Mouse (Mus musculus): ENCODE data around the gene Hacl1.

Hacl1 gene

DNA sequence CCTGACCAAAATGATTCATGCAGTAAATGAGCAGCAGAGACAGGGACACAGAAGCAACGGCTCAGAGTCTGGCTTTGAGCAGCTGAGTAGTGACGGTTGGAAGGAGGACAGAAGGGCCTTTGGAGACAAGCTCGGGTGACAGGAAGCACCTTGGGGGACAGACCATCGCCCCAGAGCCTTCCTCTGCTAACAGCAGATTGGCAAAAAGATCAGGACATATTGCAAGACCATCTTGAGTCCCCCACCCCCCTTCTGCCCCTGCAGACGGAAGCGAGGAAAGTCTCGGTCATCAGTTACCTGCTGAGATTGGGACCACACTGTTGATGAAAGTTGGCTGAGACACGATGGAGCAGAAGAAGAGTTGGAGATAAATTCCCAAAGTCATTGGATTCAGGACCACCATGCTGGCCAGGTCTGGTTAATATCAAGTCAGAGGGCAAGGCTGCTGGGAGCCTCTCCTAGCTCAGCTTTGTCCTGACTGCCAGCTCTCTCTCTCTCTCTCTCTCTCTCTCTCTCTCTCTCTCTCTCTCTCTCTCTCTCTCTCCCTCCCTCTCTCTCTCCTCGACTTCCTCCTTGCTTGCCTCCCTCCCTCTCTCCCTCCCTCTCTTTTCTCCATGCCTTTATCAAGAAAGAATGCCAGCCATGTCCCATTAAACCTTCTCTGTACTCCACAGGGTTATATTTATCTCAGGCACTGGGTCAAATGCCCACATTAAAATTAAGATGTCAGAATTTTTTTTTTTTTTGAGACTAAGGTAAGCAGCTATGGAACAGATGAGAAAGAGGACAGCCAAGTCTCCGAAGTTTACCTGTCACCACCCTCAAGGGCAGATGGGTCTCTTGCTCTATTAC lies 64.0 kb downstream of the Hacl1 start:
- no peak for DNase-seq (ENCODE audit: low spot score)

DNA sequence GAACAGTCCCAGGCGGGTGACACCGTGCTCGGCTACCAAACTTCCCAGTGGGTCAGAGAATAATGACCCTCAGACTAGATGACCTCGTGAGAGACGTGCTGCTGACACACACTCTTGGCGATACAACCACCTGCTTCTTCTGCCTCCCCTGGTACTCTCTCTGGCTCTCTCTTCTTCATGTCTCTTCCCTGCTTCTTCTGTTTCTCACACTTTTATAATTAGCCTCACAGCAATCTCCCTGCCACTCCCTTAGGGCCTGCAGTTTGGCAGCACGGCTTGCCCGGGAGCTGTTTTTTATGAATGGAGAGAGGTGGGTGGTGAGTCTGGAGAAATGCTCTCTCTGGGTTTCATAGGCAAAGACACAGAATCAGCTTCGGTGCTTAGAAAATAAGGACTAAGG lies 65.2 kb downstream of the Hacl1 start:
- DNase-seq (ENCODE audit: low spot score): no peak

DNA sequence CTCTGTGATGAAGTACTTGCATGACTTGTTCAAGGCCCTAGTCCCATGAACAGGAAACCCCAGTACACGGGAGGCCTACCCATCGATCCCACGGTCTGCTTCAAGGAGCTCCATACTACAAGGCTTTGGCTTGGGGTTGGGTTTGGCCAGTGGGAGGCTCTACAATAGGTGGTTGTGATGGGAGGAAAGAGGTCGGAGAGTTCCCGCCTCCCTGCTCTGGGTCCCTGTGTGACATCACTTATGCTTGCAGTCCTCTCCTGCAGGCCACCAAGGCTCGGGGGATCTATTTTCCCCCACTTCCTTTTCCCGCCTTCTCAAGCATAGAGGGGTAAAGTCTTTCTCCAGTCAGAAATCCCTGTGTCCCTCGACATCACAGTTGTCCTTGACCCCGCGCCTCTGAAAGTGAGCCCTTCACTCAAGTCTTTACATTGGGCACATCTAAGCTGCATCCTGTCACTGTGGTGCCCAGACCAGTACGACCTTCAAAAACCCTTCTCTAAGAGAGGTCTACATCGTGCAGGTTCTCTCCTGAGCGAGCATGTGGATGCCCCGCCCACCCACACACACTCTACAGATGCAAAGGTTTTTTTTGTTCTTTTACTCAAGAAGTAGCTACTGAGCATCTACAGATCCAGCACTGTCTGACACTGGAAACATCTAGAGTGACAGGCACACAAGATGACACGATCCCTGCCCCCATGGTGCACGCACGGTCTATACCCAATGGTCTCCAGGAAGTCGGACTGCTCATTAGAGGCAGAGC lies 66.0 kb downstream of the Hacl1 start:
- no peak for DNase-seq (ENCODE audit: low spot score)

DNA sequence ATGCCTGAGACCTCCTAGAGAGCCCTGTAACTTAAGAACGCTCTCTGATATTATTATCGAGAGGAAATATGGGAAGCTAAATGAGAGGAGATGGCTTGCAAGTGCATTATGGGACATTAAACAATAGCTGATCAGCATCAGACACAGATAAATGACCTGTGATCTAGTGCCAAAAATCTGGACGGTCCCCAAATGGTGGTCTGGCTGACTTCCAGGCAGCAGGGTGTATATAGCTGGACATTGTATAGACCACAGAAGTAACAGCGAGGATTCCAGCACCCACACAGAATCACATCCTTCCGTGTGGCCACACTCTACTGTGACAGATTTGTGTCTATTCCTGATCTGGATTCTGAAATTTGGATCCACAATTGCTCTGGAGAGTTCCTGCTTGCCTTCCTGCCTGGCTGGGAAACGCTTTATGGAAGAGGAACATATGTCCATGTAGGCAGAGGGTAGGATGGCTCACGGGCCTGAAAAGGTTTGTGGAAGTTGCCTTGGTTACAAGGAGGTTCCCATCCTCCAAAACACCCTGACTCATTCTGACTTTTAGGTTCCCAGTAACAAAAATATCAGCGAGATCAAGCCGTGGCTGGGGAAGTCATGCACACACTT lies 68.4 kb downstream of the Hacl1 start:
- no peak for DNase-seq (ENCODE audit: low spot score)

- DNase-seq (ENCODE audit: low spot score): no peak
Measured at GRCm38 (mm10) chr14:31571419-31571818, 69.7 kb downstream of the Hacl1 start.

GRCm38 (mm10) chr14:31570131-31570951 lies 70.7 kb downstream of the Hacl1 start:
- peak; percentile 28 for DNase-seq (ENCODE audit: low spot score)

- DNase-seq (ENCODE audit: low spot score): peak; percentile 12
Measured at GRCm38 (mm10) chr14:31569151-31569631, 71.9 kb downstream of the Hacl1 start.

DNA sequence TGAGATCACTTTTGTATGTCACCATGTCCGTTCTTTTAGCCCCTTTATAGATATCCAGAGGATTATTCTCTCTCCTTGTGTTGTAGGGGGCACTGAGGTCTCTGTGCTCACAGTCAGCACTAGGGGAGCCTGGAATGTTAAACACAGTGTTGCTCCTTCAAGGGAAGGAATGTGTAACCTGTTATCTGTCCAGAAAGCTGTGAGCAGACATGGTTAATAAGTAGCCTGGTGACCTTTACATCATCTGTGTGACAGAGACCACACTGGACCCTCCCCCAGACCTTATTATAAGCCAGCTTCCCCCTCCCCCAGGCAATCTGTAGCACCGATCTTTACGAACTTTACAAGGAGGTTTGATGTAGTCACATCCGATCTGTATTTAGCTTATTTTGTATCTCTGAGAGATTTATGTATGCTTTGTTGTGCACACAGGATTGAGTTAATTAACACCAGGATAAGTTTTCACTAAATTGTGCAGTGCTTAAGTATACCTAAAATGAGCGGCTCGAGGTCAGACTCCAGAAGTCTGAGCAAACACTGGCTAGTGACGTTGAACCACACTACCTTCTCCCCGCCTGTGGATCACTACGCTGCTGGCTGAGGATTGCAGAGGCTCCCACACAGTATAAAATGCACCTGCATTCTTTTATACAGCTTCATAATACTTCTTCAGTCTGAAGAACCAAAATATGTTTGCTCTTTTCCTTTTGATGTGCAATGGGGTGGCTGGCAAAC lies 75.4 kb downstream of the Hacl1 start:
- DNase-seq (ENCODE audit: low spot score): no peak

DNA sequence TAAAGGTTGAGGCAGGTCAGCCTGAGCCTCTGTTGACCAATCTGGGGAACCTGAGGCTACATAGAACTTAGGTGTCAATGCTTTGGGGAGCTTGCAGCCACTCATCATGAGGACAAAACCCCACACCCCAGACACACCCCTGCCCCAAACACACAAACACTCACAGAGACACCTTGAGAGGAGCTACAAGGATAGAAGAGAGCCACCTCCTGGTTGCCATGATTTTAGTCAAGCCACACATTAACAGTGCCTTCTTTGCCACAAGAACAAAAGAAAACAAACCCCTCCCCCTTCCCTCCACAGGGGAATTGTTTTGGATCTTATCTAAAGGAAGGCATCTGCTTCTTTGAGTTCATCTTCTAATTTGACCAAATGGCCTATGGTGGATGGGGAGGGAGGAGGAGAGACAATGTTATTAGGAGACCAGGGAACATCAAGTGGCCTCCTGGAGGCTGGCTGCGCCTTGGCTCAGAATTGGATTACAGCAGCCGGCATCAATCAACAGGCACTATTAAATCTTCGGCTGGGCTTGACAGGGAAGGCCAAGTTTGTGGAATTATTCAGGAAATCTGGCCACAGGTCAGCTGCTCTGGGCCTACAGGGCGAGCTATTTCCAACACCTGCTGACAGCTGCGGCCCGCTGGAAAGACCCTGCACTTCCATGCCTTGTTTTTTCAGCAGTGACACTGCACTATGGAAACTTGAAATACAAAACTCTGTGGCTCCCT lies 76.5 kb downstream of the Hacl1 start:
- no peak for DNase-seq (ENCODE audit: low spot score)

DNA sequence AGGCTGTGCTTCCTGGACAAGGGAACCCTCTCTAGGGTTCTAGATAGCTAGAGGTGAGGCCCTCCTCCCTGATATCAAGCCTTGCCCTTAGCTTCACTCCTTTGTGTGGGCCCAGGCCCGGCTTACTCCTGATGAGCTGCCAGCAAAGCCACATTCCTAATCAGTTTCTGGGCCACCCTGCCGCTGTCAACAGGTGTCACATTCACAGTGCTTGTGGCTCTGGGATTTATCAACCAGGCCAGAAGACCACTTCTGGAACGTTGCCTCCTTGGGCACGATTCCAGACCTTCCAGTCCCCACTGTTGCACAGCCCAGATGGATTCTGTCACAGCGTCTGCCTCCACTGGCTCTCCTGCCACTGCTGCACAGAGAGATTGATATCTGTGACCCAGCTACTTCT lies 80.2 kb downstream of the Hacl1 start:
- no peak for DNase-seq (ENCODE audit: low spot score)

- DNase-seq (ENCODE audit: low spot score): no peak
Measured at GRCm38 (mm10) chr14:31559216-31559615, 81.9 kb downstream of the Hacl1 start.

- no peak for DNase-seq (ENCODE audit: low spot score)
Measured at GRCm38 (mm10) chr14:31557784-31558183, 83.3 kb downstream of the Hacl1 start.

DNA sequence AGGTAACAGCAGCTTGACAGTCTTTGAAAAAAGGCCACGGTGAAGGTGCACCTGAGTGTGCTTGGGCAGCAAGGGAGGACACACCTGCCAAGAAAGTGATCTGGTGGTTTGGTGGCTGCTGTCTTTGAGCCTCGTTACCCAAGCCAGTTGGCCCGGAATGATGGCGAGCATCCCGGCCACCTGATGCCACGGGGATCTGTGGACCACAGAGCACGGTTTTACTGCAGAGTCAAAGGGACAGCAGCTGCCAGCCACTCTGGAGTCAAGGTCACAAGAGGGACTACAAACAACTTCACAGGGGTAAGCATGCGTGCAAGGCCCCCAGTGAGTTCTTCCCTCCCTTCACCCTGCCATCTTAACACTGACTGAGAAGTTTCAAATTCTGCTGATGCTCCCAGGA lies 83.8 kb downstream of the Hacl1 start:
- DNase-seq (ENCODE audit: low spot score): no peak

DNA sequence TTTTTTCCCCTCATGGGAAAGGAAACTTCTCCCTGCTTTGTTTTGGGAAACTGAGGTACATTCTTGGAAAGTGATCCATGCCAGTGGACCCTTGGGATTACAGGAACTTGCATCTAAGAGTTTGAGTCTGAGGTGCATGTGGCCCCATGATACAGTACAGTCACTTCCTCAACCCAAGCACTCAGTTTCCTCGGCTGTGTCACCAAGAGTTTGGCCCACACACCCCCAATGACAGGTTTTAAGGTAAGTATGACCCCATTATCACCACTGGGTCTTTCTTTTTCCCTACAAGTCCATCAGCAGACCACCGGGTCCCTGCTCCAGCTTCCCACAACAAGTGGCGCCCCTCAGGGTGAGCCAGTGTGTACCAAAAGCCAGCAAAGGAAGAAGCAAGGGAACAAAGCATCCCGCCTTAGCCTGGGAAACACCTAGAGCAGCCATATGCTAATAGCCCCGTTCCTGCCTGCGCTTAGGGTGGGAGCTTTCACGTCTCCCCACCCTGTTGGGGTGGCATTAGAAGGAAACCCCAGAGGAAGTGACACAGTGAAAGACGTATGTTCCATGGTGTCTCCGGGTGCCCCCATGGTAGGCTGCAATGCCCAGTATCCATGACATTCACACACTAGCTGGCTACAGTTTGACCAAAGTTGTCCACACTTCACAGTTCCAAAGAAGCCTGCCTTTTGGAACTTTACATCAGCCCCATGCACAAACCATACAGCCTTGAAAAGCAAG lies 84.4 kb downstream of the Hacl1 start:
- DNase-seq (ENCODE audit: low spot score): peak; percentile 8

DNA sequence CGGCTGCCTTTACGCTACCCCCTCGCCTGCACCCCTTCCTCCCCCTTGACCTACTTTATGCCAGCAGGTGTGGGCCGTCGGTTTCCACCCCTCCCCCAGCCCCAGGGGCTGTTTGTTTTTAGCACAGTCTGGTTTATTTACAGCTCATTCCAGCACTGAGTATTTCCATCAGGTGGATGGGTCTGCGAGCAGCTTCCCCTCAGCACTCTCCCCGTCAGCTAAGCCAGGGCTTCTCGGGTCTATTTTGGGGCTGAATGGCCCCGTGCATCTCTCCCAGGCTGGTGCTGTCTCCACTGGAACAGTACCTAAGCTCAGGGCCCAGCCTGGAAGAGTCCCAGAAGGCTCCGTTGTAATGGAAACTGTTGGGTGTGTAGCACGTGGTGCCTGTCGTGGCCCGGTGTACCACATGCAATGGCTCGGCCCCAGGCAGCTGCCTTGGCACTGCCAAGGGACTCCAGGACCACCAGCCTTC lies 85.1 kb downstream of the Hacl1 start:
- peak; percentile 10 for DNase-seq (ENCODE audit: low spot score)

DNA sequence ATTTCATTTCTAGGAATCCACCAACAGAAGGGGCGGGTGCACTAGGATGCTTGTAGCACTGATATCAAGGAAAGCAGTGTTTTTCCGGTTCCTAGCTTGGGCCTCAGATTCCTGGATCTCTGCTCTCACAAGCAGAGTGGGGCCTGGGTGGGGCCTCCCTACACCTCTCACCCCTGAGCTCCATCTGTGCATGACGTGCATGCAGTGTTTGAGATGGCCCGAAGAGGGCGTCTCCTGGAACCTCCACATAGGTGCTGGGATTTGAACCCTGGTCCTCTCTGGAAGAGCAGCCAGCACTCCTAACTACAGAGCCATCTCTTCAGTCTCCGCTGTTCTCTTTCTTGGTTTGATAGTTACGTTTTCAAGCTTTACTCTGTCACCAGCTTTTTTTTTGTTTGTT lies 86.1 kb downstream of the Hacl1 start:
- no peak for DNase-seq (ENCODE audit: low spot score)
